Mouse (Mus musculus): ENCODE results near the gene Whrn.

The Whrn gene

GRCm38 (mm10) chr4:63389887-63390528 lies 105.8 kb downstream of the Whrn start:
- ATAC-seq (ENCODE audit: insufficient number of reproducible peaks, low FRiP score, low TSS enrichment): no peak

- ATAC-seq (ENCODE audit: insufficient number of reproducible peaks, low FRiP score, low TSS enrichment): no peak
Measured at GRCm38 (mm10) chr4:63389121-63389886, 106.5 kb downstream of the Whrn start.

- no peak for ATAC-seq (ENCODE audit: insufficient number of reproducible peaks, low FRiP score, low TSS enrichment)
Measured at GRCm38 (mm10) chr4:63388029-63388428, 107.8 kb downstream of the Whrn start.

GRCm38 (mm10) chr4:63385784-63386183 lies 110.0 kb downstream of the Whrn start:
- ATAC-seq (ENCODE audit: insufficient number of reproducible peaks, low FRiP score, low TSS enrichment): no peak

GRCm38 (mm10) chr4:63385253-63385652 lies 110.5 kb downstream of the Whrn start:
- ATAC-seq (ENCODE audit: insufficient number of reproducible peaks, low FRiP score, low TSS enrichment): no peak

- no peak for ATAC-seq (ENCODE audit: insufficient number of reproducible peaks, low FRiP score, low TSS enrichment)
Measured at GRCm38 (mm10) chr4:63384262-63384661, 111.5 kb downstream of the Whrn start.

- ATAC-seq (ENCODE audit: insufficient number of reproducible peaks, low FRiP score, low TSS enrichment): no peak
Measured at GRCm38 (mm10) chr4:63383474-63383873, 112.3 kb downstream of the Whrn start.

- no peak for ATAC-seq (ENCODE audit: insufficient number of reproducible peaks, low FRiP score, low TSS enrichment)
Measured at GRCm38 (mm10) chr4:63382676-63383369, 113.0 kb downstream of the Whrn start.

- no peak for ATAC-seq (ENCODE audit: insufficient number of reproducible peaks, low FRiP score, low TSS enrichment)
Measured at GRCm38 (mm10) chr4:63377483-63377882, 118.3 kb downstream of the Whrn start.

GRCm38 (mm10) chr4:63375367-63375766 lies 120.4 kb downstream of the Whrn start:
- ATAC-seq (ENCODE audit: insufficient number of reproducible peaks, low FRiP score, low TSS enrichment): no peak

GRCm38 (mm10) chr4:63374331-63374730 lies 121.5 kb downstream of the Whrn start:
- no peak for ATAC-seq (ENCODE audit: insufficient number of reproducible peaks, low FRiP score, low TSS enrichment)

GRCm38 (mm10) chr4:63373404-63373803 lies 122.4 kb downstream of the Whrn start:
- no peak for ATAC-seq (ENCODE audit: insufficient number of reproducible peaks, low FRiP score, low TSS enrichment)

- ATAC-seq (ENCODE audit: insufficient number of reproducible peaks, low FRiP score, low TSS enrichment): no peak
Measured at GRCm38 (mm10) chr4:63371890-63372289, 123.9 kb downstream of the Whrn start.

- ATAC-seq (ENCODE audit: insufficient number of reproducible peaks, low FRiP score, low TSS enrichment): no peak
Measured at GRCm38 (mm10) chr4:63370897-63371296, 124.9 kb downstream of the Whrn start.

GRCm38 (mm10) chr4:63368577-63368976 lies 127.2 kb downstream of the Whrn start:
- peak; percentile 62 for ATAC-seq (ENCODE audit: insufficient number of reproducible peaks, low FRiP score, low TSS enrichment)

Measured in cerebellum, adult (tissue).